Mouse (Mus musculus) G1E (cell line): ENCODE data around the gene Hist1h3g.

ENCODE experiments used
- CTCF ChIP-seq: IDR thresholded peaks from 2 replicates; pipeline ENCODE4 v1.5.1; 2012; ENCODE audit warnings: low read depth, low read length, inconsistent platforms, mixed read lengths
- POLR2AphosphoS5 ChIP-seq: IDR thresholded peaks from 2 replicates; pipeline ENCODE4 v1.6.1; 2012; ENCODE audit warnings: low read depth, low read length, inconsistent platforms; ENCODE audit not compliant: insufficient replicate concordance
- TAL1 ChIP-seq: conservative IDR thresholded peaks from 2 replicates; pipeline ENCODE4 v1.6.1; 2012; ENCODE audit warnings: low read depth, low read length, inconsistent platforms, mixed read lengths

GRCm38 (mm10) chr13:23538249-23538648 is 3.0 kb downstream of the Hist1h3g start:
- TF ChIP-seq CTCF (no peak), POLR2AphosphoS5 (no peak), TAL1 (no peak)
